Mouse (Mus musculus) cortical plate, adult 2 months (tissue): Measurements from ENCODE around the gene Plppr2. TPM values are rescaled to one million over a fixed set of nuclear protein-coding genes. Genes with fewer than 3 reads are reported as not detected.

Experiments
- H3K27ac ChIP-seq: fragments of 200-500 bp; 2 replicates; pipeline ENCODE4 v1.5.1; 2012; ENCODE audit warnings: low read length, control low read depth, inconsistent platforms; ENCODE audit not compliant: insufficient read depth
- H3K4me1 ChIP-seq: fragments of 200-500 bp; 2 replicates; pipeline ENCODE4 v1.6.1; 2011; ENCODE audit warnings: low read length; ENCODE audit not compliant: control insufficient read depth, insufficient read depth
- H3K4me3 ChIP-seq: fragments of 200-500 bp; 2 replicates; pipeline ENCODE4 v1.5.1; 2011; ENCODE audit warnings: mild to moderate bottlenecking, low read length, control low read depth; ENCODE audit not compliant: insufficient read depth
- CTCF ChIP-seq: fragments of 200-500 bp; IDR thresholded peaks from 2 replicates; pipeline ENCODE4 v1.5.1; 2011; ENCODE audit warnings: mild to moderate bottlenecking, control low read depth, low read length; ENCODE audit not compliant: insufficient read depth; ENCODE audit errors: extremely low read depth
- POLR2A ChIP-seq: fragments of 200-500 bp; IDR thresholded peaks from 2 replicates; pipeline ENCODE4 v1.6.1; 2011; ENCODE audit warnings: mild to moderate bottlenecking, low read length, control low read depth; ENCODE audit not compliant: insufficient read depth; ENCODE audit errors: extremely low read depth
- polyA plus RNA-seq: library from polyadenylated mRNA; depleted of rRNA; stranded (reverse); fragments of >200 nt; gene quantifications from 2 replicates; pipeline ENCODE4 v1.2.3, GENCODE M21; 2012

Gene Plppr2
- polyA plus RNA-seq, 1 experiment: 183 TPM

DNA sequence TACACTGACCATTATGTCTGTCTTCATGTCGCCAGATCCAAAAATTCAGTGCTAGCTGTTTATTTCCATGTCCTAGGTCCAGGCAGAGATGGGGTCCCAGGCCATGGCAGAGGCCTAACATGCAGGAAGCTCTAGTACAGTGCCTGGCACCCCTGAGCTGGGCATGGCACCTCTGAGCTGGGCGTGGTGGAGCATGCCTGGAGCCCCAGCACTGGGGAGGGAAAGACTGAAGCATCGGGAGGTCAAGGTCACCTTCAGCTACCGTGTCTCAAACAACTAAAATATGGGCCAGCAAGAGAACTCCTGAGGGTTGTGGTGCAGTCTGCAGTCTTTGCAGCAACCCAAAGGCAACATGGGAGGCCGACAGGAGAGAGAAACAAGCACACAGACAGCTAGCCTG, 21.5 kb downstream of the Plppr2 start:
- Histone ChIP-seq H3K4me3 (no peak overlapping the region), H3K4me1 (peaks cover 2% of the 10 kb centered on the region; the same call in 1 of the 2 replicates), H3K27ac (no peak overlapping the region)
- TF ChIP-seq POLR2A (no peak), CTCF (no peak)

DNA sequence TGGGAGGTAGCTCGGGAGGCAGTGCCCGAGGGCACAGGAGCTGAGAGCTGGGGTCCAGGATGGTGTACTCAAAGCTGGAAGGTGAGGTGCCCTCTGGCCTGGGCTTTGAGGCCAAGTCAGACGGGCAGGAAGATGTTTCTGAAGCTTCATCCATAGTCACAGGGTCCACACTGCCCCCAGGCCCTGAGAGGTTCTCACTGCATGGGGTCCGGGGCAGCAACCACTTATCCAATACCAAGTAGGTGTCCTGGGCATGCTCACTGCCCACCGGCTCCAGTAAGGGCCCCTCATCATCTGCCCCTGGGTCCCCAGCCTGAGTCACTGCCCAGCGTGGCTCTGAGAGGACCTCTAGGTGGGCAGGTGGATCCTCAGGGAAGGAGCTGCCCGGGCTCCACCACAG, 22.4 kb downstream of the Plppr2 start:
- no peaks in the 10 kb centered on the region for H3K4me1 ChIP-seq

DNA sequence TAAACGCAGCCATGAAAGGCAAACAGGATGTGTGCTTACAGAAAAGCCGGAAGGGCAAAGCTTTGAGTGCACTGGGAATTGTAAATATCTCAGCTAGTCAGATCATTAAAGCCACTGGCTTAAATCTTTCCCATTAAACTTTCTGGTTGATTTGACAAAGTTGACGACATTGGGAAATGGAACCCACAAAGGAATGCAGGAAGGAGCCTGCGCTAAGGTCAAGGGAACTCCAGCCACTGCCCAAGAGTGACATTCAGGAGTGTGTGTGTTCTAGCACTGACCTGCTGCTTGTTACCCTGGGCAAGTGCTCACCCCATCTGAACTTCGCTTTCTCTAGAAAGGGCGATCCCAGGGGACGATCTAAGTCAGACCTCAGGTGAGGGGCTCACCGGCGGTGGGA, 23.3 kb downstream of the Plppr2 start:
- TF ChIP-seq POLR2A (no peak), CTCF (no peak)
- Histone ChIP-seq H3K4me1 (no peaks in the 10 kb centered on the region), H3K27ac (no peak overlapping the region), H3K4me3 (no peak overlapping the region)

More for the DNA sequence above, 22.4 kb downstream of the Plppr2 start:
- H3K27ac ChIP-seq: no peak overlapping the region
- H3K4me3 ChIP-seq: no peak overlapping the region
- TF ChIP-seq POLR2A (no peak), CTCF (no peak)

DNA sequence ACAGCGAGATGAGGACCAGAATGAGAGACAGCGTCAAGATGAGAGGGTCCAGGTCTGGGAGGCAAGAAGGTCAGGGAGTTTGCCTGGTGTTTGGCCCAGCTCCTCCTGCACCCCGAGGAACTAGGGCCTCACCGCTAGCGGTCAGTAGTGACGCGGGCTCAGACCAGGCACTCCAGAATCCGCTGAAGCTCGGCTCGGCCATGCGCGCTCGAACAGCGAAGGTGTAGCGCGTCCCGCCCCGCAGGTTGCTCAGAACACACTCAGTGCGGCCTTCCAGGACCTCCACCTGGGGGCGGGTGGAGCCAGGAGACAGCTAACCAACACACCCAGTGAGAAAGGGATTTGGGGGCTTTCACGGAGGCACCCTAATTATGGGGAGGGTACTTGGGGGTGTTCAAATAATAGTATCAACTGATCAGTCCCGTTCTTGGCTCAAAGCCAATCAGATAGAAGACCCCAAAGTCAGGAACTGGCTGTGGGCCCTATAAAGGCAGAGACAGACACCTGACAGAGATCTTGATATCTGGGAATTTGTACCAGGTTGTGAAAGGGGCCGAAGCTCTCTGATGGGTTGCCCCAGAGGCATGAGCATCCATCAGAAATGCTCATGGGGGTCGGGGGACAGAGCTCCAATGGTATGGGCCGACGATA, 23.9 kb downstream of the Plppr2 start:
- no peaks in the 10 kb centered on the region for H3K4me1 ChIP-seq
- TF ChIP-seq POLR2A: no peak
- TF ChIP-seq CTCF: no peak
- no peak overlapping the region for H3K4me3 ChIP-seq
- H3K27ac ChIP-seq: no peak overlapping the region

DNA sequence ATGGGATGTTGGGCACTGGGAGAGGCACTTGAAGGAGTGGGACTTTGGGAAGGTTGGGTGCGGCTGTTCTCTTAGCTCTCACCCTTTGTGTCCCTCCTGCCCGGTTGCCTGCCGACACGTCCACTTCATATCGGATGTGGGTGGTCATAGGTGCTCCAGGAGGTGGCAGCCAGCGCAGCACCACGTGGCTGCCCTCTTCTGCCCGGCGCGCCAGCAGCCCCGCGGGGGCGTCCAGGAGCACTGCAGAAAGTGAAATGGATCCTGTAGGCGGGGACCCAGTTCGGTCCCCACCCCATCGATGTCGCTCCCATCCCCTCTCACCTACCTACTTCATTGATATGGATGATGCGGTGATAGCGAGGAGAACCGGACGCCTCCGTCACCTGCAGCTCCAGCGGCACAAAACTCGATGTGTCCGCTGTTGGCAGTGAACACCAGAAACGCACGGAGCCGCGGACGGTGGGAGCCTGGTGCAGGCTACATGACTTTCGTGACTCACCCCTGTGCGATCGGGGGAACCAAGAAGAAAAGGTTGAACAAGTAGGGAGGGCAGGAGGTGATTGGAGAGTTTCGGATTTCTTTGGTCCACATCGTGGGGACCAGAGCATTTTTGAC, 24.6 kb downstream of the Plppr2 start:
- peak overlapping the region; percentile 23 for H3K4me3 ChIP-seq
- no peaks in the 10 kb centered on the region for H3K4me1 ChIP-seq
- no peak overlapping the region for H3K27ac ChIP-seq
- TF ChIP-seq POLR2A: no peak
- TF ChIP-seq CTCF: no peak

DNA sequence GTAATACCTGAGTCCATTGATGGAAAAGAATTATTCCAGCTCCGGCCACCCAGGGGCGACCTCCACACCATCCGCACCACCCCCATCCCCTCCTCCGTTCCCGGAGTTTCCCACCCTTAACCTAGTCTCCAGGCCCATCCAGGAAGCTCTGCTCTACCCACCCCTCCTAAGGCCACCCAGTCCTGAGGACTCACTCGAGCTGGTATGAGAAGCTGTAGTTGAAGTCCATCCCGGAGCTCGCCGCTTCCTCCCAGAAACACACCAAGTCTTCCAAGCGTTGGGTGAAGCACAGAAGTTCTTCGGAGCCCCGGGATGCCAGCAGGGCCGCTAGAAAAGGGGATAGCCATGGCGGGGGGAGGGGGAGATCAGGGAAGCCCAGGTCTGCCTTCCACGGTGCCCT, 25.2 kb downstream of the Plppr2 start:
- Histone ChIP-seq H3K27ac (no peak overlapping the region), H3K4me3 (peak overlapping the region; percentile 23), H3K4me1 (no peaks in the 10 kb centered on the region)
- no peak for TF ChIP-seq POLR2A
- no peak for TF ChIP-seq CTCF

DNA sequence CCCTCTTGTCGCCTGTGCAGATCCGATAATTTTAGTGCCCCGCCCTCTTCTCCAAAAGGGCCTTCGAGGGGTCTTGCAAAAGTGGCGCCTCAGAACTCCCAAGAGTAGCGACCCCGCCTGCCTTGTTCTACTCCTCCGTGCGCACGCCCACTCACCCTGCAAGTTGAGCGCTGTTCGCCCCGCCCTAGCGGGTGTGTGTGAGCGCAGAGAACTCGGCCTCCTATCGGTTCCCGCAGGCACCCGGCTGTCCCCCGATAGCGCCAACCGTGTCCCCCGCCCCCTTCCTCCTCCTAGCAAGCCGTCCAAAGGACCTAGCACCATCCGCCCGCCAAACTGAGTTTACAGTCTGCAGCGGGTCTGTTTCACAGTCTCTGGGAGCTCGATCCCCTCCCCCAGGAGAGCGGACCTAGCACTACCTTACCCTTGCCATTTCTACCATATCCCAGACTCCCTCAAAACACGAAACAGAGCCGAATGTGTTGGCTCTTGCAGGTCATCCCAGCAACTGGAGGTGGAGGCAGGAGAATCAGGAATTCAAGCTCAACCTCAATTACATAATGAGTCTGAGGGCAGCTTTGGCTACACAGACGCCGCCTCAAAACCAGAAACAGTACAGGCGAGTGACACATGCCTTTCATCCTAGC, 25.7 kb downstream of the Plppr2 start:
- peak overlapping the region; percentile 51 for H3K27ac ChIP-seq
- H3K4me1 ChIP-seq: no peaks in the 10 kb centered on the region
- peak overlapping the region; percentile 23 for H3K4me3 ChIP-seq
- no peak for TF ChIP-seq CTCF
- no peak for TF ChIP-seq POLR2A

DNA sequence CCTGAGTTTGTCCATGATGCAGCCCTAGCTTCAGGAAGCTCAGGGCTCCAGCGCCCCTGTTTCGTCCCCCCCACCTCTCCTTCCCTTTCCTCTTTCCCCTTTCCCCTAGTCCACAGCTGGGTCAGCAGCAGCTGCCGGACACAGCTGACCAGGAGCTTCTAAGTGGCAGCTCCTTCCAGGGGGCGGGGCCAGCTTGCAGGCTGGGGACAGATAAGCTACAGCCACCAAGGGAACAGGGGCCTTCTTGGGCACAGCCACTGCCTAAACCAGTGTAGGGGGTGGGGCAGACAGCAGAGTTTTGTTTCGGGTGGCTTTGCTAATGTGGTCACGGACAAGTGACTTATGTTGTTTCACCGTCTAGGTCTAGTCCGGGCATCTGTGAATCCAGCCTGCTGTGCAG, 26.6 kb downstream of the Plppr2 start, which contains the start of gene Epor:
TSS of gene Epor (minus strand) at position 90 of the 400 bp plus-strand sequence.
- Histone ChIP-seq H3K27ac (peak within 1 kb of the TSS; percentile 51), H3K4me3 (peak within 1 kb of the TSS; percentile 23), H3K4me1 (no peaks in the 10 kb centered on the region)
- TF ChIP-seq CTCF (no peak), POLR2A (no peak)

DNA sequence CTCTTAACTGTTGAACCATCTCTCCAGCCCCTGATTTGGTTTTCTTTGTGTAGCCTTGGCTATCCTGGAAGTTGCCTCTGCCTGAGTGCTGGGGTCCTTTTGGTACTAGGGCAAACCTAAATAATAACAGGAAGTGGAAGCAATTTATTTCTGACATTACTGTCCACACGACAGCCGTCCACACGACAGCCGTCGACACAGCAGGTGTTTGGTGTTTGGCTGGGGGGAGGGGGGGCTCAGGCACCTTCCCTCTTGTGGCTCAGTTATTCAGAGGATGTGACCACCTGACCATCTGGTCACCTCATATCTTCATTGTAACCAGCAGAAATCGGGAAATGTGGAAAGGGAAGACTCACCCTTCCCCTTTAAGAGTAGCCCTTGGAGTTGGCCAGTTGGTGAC, 32.0 kb downstream of the Plppr2 start:
- Histone ChIP-seq H3K4me3 (no peak overlapping the region), H3K4me1 (no peaks in the 10 kb centered on the region), H3K27ac (no peak overlapping the region)
- TF ChIP-seq POLR2A: no peak
- no peak for TF ChIP-seq CTCF

DNA sequence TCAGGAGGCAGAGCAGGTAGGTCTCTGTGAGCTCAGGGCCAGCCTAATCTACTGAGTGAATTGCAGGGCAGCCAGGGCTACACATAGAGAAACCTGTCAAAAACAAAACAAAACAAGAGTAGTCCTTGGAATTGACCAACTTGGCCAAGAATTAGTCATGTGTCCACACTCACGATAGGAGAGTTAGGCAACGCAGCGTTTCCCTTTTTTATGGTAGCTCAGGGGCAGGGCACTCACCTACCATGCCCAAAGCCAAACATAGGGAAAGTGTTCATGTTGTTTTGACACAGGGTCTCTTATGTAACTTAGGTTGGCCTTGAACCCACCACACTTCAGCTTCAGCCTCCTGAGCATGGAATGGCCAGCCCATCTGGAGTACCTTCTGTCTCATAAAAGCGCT, 32.5 kb downstream of the Plppr2 start:
- no peak for TF ChIP-seq CTCF
- no peak for TF ChIP-seq POLR2A
- no peak overlapping the region for H3K27ac ChIP-seq
- H3K4me1 ChIP-seq: no peaks in the 10 kb centered on the region
- H3K4me3 ChIP-seq: no peak overlapping the region
